Mouse (Mus musculus): ENCODE measurements at regions not wholly inside any gene's neighbourhood (a gene's known extent, or its start where the extent isn't known, plus 50 kb on each side); places are given as distances from the start of the nearest gene placed in this dataset.
"Not testable (repeated sequence)": the region's sequence is repeated elsewhere in the genome, so short reads cannot be mapped to it uniquely, and the experiment has no call there.

DNA sequence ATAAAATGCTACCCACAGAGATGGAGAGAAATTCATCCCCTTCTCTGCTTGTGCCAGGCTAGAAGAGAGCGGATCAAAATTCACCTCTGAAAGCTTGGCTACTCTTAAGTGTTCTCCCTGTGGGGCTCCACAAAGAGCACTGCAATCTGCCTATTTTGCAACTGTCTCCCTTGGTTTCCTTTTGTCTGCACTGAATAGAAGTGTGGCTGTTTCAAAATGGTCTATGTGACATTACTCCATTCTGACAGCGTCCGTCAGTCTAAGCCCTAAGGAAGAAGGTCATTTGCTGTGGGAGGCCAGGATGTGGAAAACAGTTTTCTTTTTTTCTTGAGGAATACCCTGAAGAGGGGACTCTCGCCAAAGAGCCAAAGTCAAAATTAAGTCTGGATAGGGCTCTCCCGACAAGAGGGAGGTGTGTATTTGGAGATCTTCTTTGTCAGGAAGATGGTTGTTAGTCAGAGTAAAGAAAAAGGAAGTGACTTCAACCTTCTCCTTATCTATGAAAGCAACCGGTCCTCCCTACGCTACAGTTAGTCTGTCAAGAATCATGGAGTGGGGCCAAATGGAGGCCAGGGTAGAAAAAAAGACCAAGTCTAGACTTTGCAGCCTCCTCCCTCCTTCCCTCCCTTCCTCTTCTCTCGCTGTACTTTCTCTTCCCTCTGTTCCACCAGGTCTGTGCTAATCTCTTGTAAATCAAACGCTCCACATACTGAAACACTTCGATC is 198.2 kb upstream of the Hmga2 start:
- ATAC-seq (peak; percentile 60), DNase-seq (no peak)
- peak; percentile 39; the same call in 1 of the 2 replicates for TF ChIP-seq EP300 (IDR thresholded peaks at IDR 0.05; ENCODE audit: low read depth)
- TF ChIP-seq CTCF (IDR thresholded peaks at IDR 0.05; ENCODE audit: low read depth): no peak
- Histone ChIP-seq H3K4me2 (ENCODE audit: low read depth, low read length) (peak overlapping the region; percentile 35), H3K4me1 (ENCODE audit: insufficient read depth) (no peaks in the 10 kb centered on the region), H3K4me3 (ENCODE audit: low read depth, low read length) (no peak overlapping the region), H3K9ac (replicated peaks) (no peak overlapping the region), H3K9me3 (ENCODE audit: low read length) (no peaks in the 10 kb centered on the region), H3K27me3 (ENCODE audit: insufficient read depth, low read length) (no peaks in the 10 kb centered on the region), H3K36me3 (replicated peaks; ENCODE audit: insufficient read depth, low read length) (no peaks in the 10 kb centered on the region), H3K27ac (ENCODE audit: low read depth) (no peak overlapping the region)
- 39% methylated on average over 10 of the region's 10 CpGs for WGBS (ENCODE audit: insufficient replicate concordance)

GRCm38 (mm10) chr10:120667678-120668031 is 191.4 kb upstream of the Hmga2 start:
- not testable (repeated sequence) for ATAC-seq; H3K36me3 ChIP-seq (replicated peaks; ENCODE audit: insufficient read depth, low read length); DNase-seq; H3K9me3 ChIP-seq (ENCODE audit: low read length); H3K4me1 ChIP-seq (ENCODE audit: insufficient read depth); H3K9ac ChIP-seq (replicated peaks); H3K4me3 ChIP-seq (ENCODE audit: low read depth, low read length); H3K27me3 ChIP-seq (ENCODE audit: insufficient read depth, low read length); H3K27ac ChIP-seq (ENCODE audit: low read depth); H3K4me2 ChIP-seq (ENCODE audit: low read depth, low read length)
- 87% methylated on average over 7 of the region's 7 CpGs for WGBS (ENCODE audit: insufficient replicate concordance)

GRCm38 (mm10) chr10:120666985-120667677 is 190.9 kb upstream of the Hmga2 start:
- Histone ChIP-seq H3K9ac (replicated peaks) (no peak overlapping the region), H3K4me2 (ENCODE audit: low read depth, low read length) (no peak overlapping the region), H3K4me1 (ENCODE audit: insufficient read depth) (no peaks in the 10 kb centered on the region), H3K9me3 (ENCODE audit: low read length) (no peaks in the 10 kb centered on the region), H3K27me3 (ENCODE audit: insufficient read depth, low read length) (no peaks in the 10 kb centered on the region), H3K36me3 (replicated peaks; ENCODE audit: insufficient read depth, low read length) (no peaks in the 10 kb centered on the region), H3K4me3 (ENCODE audit: low read depth, low read length) (no peak overlapping the region), H3K27ac (ENCODE audit: low read depth) (no peak overlapping the region)
- ATAC-seq (no peak), DNase-seq (peak; percentile 54)
- TF ChIP-seq EP300 (IDR thresholded peaks at IDR 0.05; ENCODE audit: low read depth) (no peak), CTCF (IDR thresholded peaks at IDR 0.05; ENCODE audit: low read depth) (peak; percentile 71)
- 74% methylated on average over 12 of the region's 12 CpGs for WGBS (ENCODE audit: insufficient replicate concordance)

GRCm38 (mm10) chr10:120666202-120666860 is 190.1 kb upstream of the Hmga2 start:
- Histone ChIP-seq H3K4me2 (ENCODE audit: low read depth, low read length) (no peak overlapping the region; the same call in 1 of the 2 replicates), H3K4me3 (ENCODE audit: low read depth, low read length) (no peak overlapping the region), H3K36me3 (replicated peaks; ENCODE audit: insufficient read depth, low read length) (no peaks in the 10 kb centered on the region), H3K9ac (replicated peaks) (no peak overlapping the region), H3K27ac (ENCODE audit: low read depth) (no peak overlapping the region), H3K4me1 (ENCODE audit: insufficient read depth) (no peaks in the 10 kb centered on the region), H3K27me3 (ENCODE audit: insufficient read depth, low read length) (no peaks in the 10 kb centered on the region), H3K9me3 (ENCODE audit: low read length) (no peaks in the 10 kb centered on the region)
- TF ChIP-seq EP300 (IDR thresholded peaks at IDR 0.05; ENCODE audit: low read depth) (no peak), CTCF (IDR thresholded peaks at IDR 0.05; ENCODE audit: low read depth) (no peak)
- DNase-seq (no peak), ATAC-seq (no peak)
- 76% methylated on average over 7 of the region's 7 CpGs for WGBS (ENCODE audit: insufficient replicate concordance)

GRCm38 (mm10) chr10:120665670-120666069 is 189.4 kb upstream of the Hmga2 start:
- no peaks in the 10 kb centered on the region for H3K27me3 ChIP-seq (ENCODE audit: insufficient read depth, low read length)
- H3K9ac ChIP-seq (replicated peaks): no peak overlapping the region
- 18% methylated on average over 5 of the region's 5 CpGs for WGBS (ENCODE audit: insufficient replicate concordance)
- H3K27ac ChIP-seq (ENCODE audit: low read depth): no peak overlapping the region
- ATAC-seq: no peak
- no peaks in the 10 kb centered on the region for H3K36me3 ChIP-seq (replicated peaks; ENCODE audit: insufficient read depth, low read length)
- no peak overlapping the region for H3K4me3 ChIP-seq (ENCODE audit: low read depth, low read length)
- no peak for TF ChIP-seq CTCF (IDR thresholded peaks at IDR 0.05; ENCODE audit: low read depth)
- no peaks in the 10 kb centered on the region for H3K4me1 ChIP-seq (ENCODE audit: insufficient read depth)
- no peak for DNase-seq
- no peaks in the 10 kb centered on the region for H3K9me3 ChIP-seq (ENCODE audit: low read length)
- H3K4me2 ChIP-seq (ENCODE audit: low read depth, low read length): peak overlapping the region; percentile 38

DNA sequence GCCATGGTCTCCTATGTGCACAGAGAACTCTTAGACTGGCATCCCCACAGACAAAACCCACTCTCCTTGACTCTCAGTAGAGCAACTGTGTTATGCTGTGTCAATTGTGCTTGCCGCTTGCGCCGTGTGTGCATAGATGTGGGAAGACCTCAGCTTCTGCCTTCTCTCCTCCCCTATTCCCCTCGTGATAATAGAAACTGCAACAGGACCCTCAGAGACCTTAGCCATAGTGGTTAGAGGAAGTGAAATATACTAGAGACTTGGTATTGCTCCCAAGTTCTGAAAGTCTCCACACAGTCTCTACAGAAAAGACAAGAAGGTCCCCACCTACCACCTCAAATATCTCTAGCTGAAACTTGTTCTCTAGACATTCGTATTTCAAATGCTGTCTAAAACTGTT is 188.2 kb upstream of the Hmga2 start:
- no peaks in the 10 kb centered on the region for H3K4me1 ChIP-seq (ENCODE audit: insufficient read depth)
- H3K36me3 ChIP-seq (replicated peaks; ENCODE audit: insufficient read depth, low read length): no peaks in the 10 kb centered on the region
- no peak overlapping the region for H3K4me2 ChIP-seq (ENCODE audit: low read depth, low read length)
- no peaks in the 10 kb centered on the region for H3K27me3 ChIP-seq (ENCODE audit: insufficient read depth, low read length)
- H3K9me3 ChIP-seq (ENCODE audit: low read length): no peaks in the 10 kb centered on the region
- TF ChIP-seq EP300 (IDR thresholded peaks at IDR 0.05; ENCODE audit: low read depth) (no peak), CTCF (IDR thresholded peaks at IDR 0.05; ENCODE audit: low read depth) (no peak)
- no peak overlapping the region for H3K9ac ChIP-seq (replicated peaks)
- H3K4me3 ChIP-seq (ENCODE audit: low read depth, low read length): no peak overlapping the region
- no peak overlapping the region for H3K27ac ChIP-seq (ENCODE audit: low read depth)
- 68% methylated on average over 5 of the region's 5 CpGs for WGBS (ENCODE audit: insufficient replicate concordance)
- no peak for DNase-seq
- no peak for ATAC-seq
